Mouse (Mus musculus) liver, embryonic 16.5 days (tissue): ENCODE data around the gene Gca. TPM values are rescaled to one million over a fixed set of nuclear protein-coding genes. Genes with fewer than 3 reads are reported as not detected.
A peak's percentile ranks its signal among the peaks of the same experiment; 100 is the strongest.

Experiments
- ATAC-seq: fragments of 200-750 bp; cut with Nextera tagmentation; 2 replicates; pipeline ENCODE4 v1.8.0; 2017; ENCODE audit warnings: low read depth, mild to moderate bottlenecking, moderate number of reproducible peaks, moderate library complexity
- H3K27ac ChIP-seq: fragments of 300-500 bp; sonication (generic); 2 replicates; pipeline ENCODE4 v1.5.1; 2014; ENCODE audit warnings: mild to moderate bottlenecking, low read length
- H3K27me3 ChIP-seq: fragments of 300-500 bp; sonication (generic); 2 replicates; pipeline ENCODE4 v1.6.1; 2014; ENCODE audit warnings: low read depth, low read length, mixed read lengths; ENCODE audit not compliant: control insufficient read depth, insufficient read depth
- H3K36me3 ChIP-seq: fragments of 300-500 bp; sonication (generic); 2 replicates; pipeline ENCODE4 v1.6.1; 2014; ENCODE audit warnings: mild to moderate bottlenecking; ENCODE audit not compliant: control insufficient read depth, insufficient read depth
- H3K4me1 ChIP-seq: fragments of 300-500 bp; sonication (generic); 2 replicates; pipeline ENCODE4 v1.6.1; 2014; ENCODE audit warnings: low read depth, low read length, mixed read lengths; ENCODE audit not compliant: control insufficient read depth
- H3K4me2 ChIP-seq: fragments of 300-500 bp; sonication (generic); 2 replicates; pipeline ENCODE4 v1.6.1; 2014; ENCODE audit warnings: low read depth, low read length, mixed read lengths
- H3K4me3 ChIP-seq: fragments of 300-500 bp; sonication (generic); 2 replicates; pipeline ENCODE4 v1.5.1; 2014; ENCODE audit warnings: low read depth, mild to moderate bottlenecking, low read length
- H3K9ac ChIP-seq: fragments of 300-500 bp; sonication (generic); 2 replicates; pipeline ENCODE4 v1.6.1; 2014; ENCODE audit warnings: low read depth, low read length
- H3K9me3 ChIP-seq: fragments of 300-500 bp; sonication (generic); replicated peaks from 2 replicates; pipeline ENCODE4 v1.6.1; 2016; ENCODE audit warnings: low read length; ENCODE audit not compliant: control insufficient read depth
- WGBS: fragments of 180-500 bp; shearing (Covaris S2); extraction: QIAGEN DNeasy Blood & Tissue Kit; methylation state at CpG from one replicate; pipeline ENCODE4 v1.1.7; 2014; ENCODE audit not compliant: insufficient replicate concordance; 5-methylcytosine and 5-hydroxymethylcytosine counted together
- polyA plus RNA-seq: library from polyadenylated mRNA; unstranded; fragments of >200 nt; fragmentation: Nextera tagmentation; extraction: Ambion mirVana; gene quantifications from 2 replicates; pipeline ENCODE4 v1.2.1, GENCODE M21; 2015

Gene Gca
- polyA plus RNA-seq, 1 experiment from 2014 or later = 5.7 TPM

GRCm38 (mm10) chr2:62644891-62645290 is 19.2 kb upstream of the Gca start:
- H3K4me2 ChIP-seq = peak overlapping the region; percentile 86
- no peaks in the 10 kb centered on the region for H3K27me3 ChIP-seq
- no peaks in the 10 kb centered on the region for H3K9me3 ChIP-seq
- H3K4me1 ChIP-seq = peaks cover 16% of the 10 kb centered on the region
- H3K9ac ChIP-seq = no peak overlapping the region
- whole genome bisulfite sequencing = 73% methylated on average over 5 of the region's 5 CpGs
- ATAC-seq = no peak
- H3K36me3 ChIP-seq = no peaks in the 10 kb centered on the region
- no peak overlapping the region for H3K27ac ChIP-seq
- H3K4me3 ChIP-seq = peak overlapping the region; percentile 75

GRCm38 (mm10) chr2:62645475-62645874 is 18.6 kb upstream of the Gca start:
- Histone ChIP-seq H3K9ac (peak overlapping the region; percentile 70), H3K9me3 (no peaks in the 10 kb centered on the region), H3K4me2 (peak overlapping the region; percentile 86), H3K36me3 (no peaks in the 10 kb centered on the region), H3K4me3 (peak overlapping the region; percentile 75), H3K4me1 (peaks cover 16% of the 10 kb centered on the region), H3K27ac (peak overlapping the region; percentile 74), H3K27me3 (no peaks in the 10 kb centered on the region)
- ATAC-seq = peak; percentile 48; the same call in 1 of the 2 replicates
- 22% methylated on average over 12 of the region's 12 CpGs for WGBS

- H3K27me3 ChIP-seq = no peaks in the 10 kb centered on the region
- peak within 1 kb of the TSS; percentile 86 for H3K4me2 ChIP-seq
- H3K27ac ChIP-seq = peak within 1 kb of the TSS; percentile 74
- no peaks in the 10 kb centered on the region for H3K9me3 ChIP-seq
- H3K4me1 ChIP-seq = peaks cover 16% of the 10 kb centered on the region
- ATAC-seq = peak; percentile 86
- peak within 1 kb of the TSS; percentile 75 for H3K4me3 ChIP-seq
- H3K9ac ChIP-seq = peak within 1 kb of the TSS; percentile 70
- under 1% methylated on average over 30 of the region's 30 CpGs for WGBS
- H3K36me3 ChIP-seq = no peaks in the 10 kb centered on the region
Observed at GRCm38 (mm10) chr2:62646014-62646645, 18.0 kb upstream of the Gca start, which contains the start of gene Ifih1. Ifih1 (minus strand) TSS chr2:62646255.

GRCm38 (mm10) chr2:62646671-62647289 is 17.3 kb upstream of the Gca start:
- Histone ChIP-seq H3K27ac (no peak overlapping the region; the same call in 1 of the 2 replicates), H3K4me3 (peak overlapping the region; percentile 75), H3K4me2 (peak overlapping the region; percentile 86), H3K4me1 (peaks cover 16% of the 10 kb centered on the region), H3K36me3 (no peaks in the 10 kb centered on the region), H3K9ac (peak overlapping the region; percentile 70; the same call in 1 of the 2 replicates), H3K9me3 (no peaks in the 10 kb centered on the region), H3K27me3 (no peaks in the 10 kb centered on the region)
- 32% methylated on average over 6 of the region's 6 CpGs for WGBS
- ATAC-seq = no peak

- no peaks in the 10 kb centered on the region for H3K27me3 ChIP-seq
- H3K4me3 ChIP-seq = no peak overlapping the region
- no peak overlapping the region for H3K27ac ChIP-seq
- ATAC-seq = no peak
- no peak overlapping the region for H3K9ac ChIP-seq
- no peaks in the 10 kb centered on the region for H3K4me1 ChIP-seq
- 38% methylated on average over 4 of the region's 4 CpGs for WGBS
- no peaks in the 10 kb centered on the region for H3K9me3 ChIP-seq
- no peaks in the 10 kb centered on the region for H3K36me3 ChIP-seq
- H3K4me2 ChIP-seq = no peak overlapping the region
Observed at GRCm38 (mm10) chr2:62651890-62652289, 12.2 kb upstream of the Gca start.

- WGBS = 58% methylated on average over 4 of the region's 4 CpGs
- Histone ChIP-seq H3K4me1 (no peaks in the 10 kb centered on the region), H3K27me3 (no peaks in the 10 kb centered on the region), H3K9ac (no peak overlapping the region), H3K9me3 (no peaks in the 10 kb centered on the region), H3K36me3 (no peaks in the 10 kb centered on the region), H3K4me3 (no peak overlapping the region), H3K4me2 (no peak overlapping the region), H3K27ac (no peak overlapping the region)
- peak; percentile 68 for ATAC-seq
Observed at GRCm38 (mm10) chr2:62652466-62652865, 11.6 kb upstream of the Gca start.

GRCm38 (mm10) chr2:62654519-62655338 is 9.4 kb upstream of the Gca start:
- H3K4me2 ChIP-seq = no peak overlapping the region
- no peak overlapping the region for H3K4me3 ChIP-seq
- no peak overlapping the region for H3K27ac ChIP-seq
- H3K4me1 ChIP-seq = no peaks in the 10 kb centered on the region
- no peak overlapping the region for H3K9ac ChIP-seq
- H3K36me3 ChIP-seq = no peaks in the 10 kb centered on the region
- H3K27me3 ChIP-seq = no peaks in the 10 kb centered on the region
- no peaks in the 10 kb centered on the region for H3K9me3 ChIP-seq
- WGBS = 30% methylated on average over 7 of the region's 7 CpGs
- ATAC-seq = peak; percentile 69

GRCm38 (mm10) chr2:62656072-62656471 is 8.0 kb upstream of the Gca start:
- no peak overlapping the region for H3K4me2 ChIP-seq
- H3K9ac ChIP-seq = no peak overlapping the region
- ATAC-seq = no peak
- H3K4me1 ChIP-seq = no peaks in the 10 kb centered on the region
- no peak overlapping the region for H3K4me3 ChIP-seq
- H3K36me3 ChIP-seq = no peaks in the 10 kb centered on the region
- H3K27me3 ChIP-seq = no peaks in the 10 kb centered on the region
- H3K9me3 ChIP-seq = no peaks in the 10 kb centered on the region
- WGBS = 59% methylated on average over 1 of the region's 1 CpGs
- no peak overlapping the region for H3K27ac ChIP-seq
